Mouse (Mus musculus) cerebellum, adult 2 months (tissue): ENCODE measurements around the gene Adgrd1.

ENCODE experiments used
- CTCF ChIP-seq: fragments of 200-500 bp; IDR thresholded peaks from 2 replicates; pipeline ENCODE4 v1.5.1; 2011; ENCODE audit warnings: low read depth, mild to moderate bottlenecking, control low read depth, low read length, moderate library complexity, borderline replicate concordance; ENCODE audit not compliant: insufficient read depth
- POLR2A ChIP-seq: fragments of 200-500 bp; IDR thresholded peaks from 2 replicates; pipeline ENCODE4 v1.6.1; 2011; ENCODE audit warnings: low read length, control low read depth, borderline replicate concordance; ENCODE audit not compliant: insufficient read depth

GRCm38 (mm10) chr5:129200132-129200531 lies 103.6 kb downstream of the Adgrd1 start:
- TF ChIP-seq POLR2A (no peak), CTCF (no peak)
